Mouse (Mus musculus) embryonic facial prominence, embryonic 13.5 days (tissue): Measurements from ENCODE around the gene Gfpt2. TPM values are rescaled to one million over a fixed set of nuclear protein-coding genes. Genes with fewer than 3 reads are reported as not detected.

ENCODE experiments used
- ATAC-seq: fragments of 200-750 bp; cut with Nextera tagmentation; 2 replicates; pipeline ENCODE4 v1.8.0; 2017; ENCODE audit warnings: low read depth; ENCODE audit not compliant: insufficient number of reproducible peaks, insufficient read depth, low FRiP score, low TSS enrichment
- H3K27ac ChIP-seq: fragments of 300-500 bp; sonication (generic); 2 replicates; pipeline ENCODE4 v1.5.1; 2015; ENCODE audit warnings: moderate library complexity, mild to moderate bottlenecking, inconsistent platforms
- H3K27me3 ChIP-seq: fragments of 300-500 bp; sonication (generic); 2 replicates; pipeline ENCODE4 v1.6.1; 2015; ENCODE audit warnings: mild to moderate bottlenecking, inconsistent platforms
- H3K36me3 ChIP-seq: fragments of 300-500 bp; sonication (generic); 2 replicates; pipeline ENCODE4 v1.6.1; 2015; ENCODE audit warnings: mild to moderate bottlenecking, inconsistent platforms
- H3K4me1 ChIP-seq: fragments of 300-500 bp; sonication (generic); 2 replicates; pipeline ENCODE4 v1.6.1; 2015; ENCODE audit warnings: inconsistent platforms
- H3K4me2 ChIP-seq: fragments of 300-500 bp; sonication (generic); 2 replicates; pipeline ENCODE4 v1.6.1; 2015; ENCODE audit warnings: moderate library complexity, mild to moderate bottlenecking, inconsistent platforms
- H3K4me3 ChIP-seq: fragments of 300-500 bp; sonication (generic); 2 replicates; pipeline ENCODE4 v1.5.1; 2015; ENCODE audit warnings: mild to moderate bottlenecking, inconsistent platforms
- H3K9ac ChIP-seq: fragments of 300-500 bp; sonication (generic); 2 replicates; pipeline ENCODE4 v1.6.1; 2015; ENCODE audit warnings: mild to moderate bottlenecking, inconsistent platforms
- H3K9me3 ChIP-seq: fragments of 300-500 bp; sonication (generic); 2 replicates; pipeline ENCODE4 v1.6.1; 2016; ENCODE audit warnings: inconsistent platforms
- WGBS: fragments of 180-500 bp; shearing (Covaris S2); methylation state at CpG from one replicate; pipeline ENCODE4 v1.1.7; 2015; ENCODE audit warnings: mixed read lengths; 5-methylcytosine and 5-hydroxymethylcytosine counted together
- polyA plus RNA-seq: library from polyadenylated mRNA; unstranded; fragments of >200 nt; fragmentation: Nextera tagmentation; extraction: Ambion mirVana; gene quantifications from 2 replicates; pipeline ENCODE4 v1.2.1, GENCODE M21; 2015

Gfpt2 gene
- polyA plus RNA-seq, 1 experiment from 2014 or later, result 27.1 TPM

DNA sequence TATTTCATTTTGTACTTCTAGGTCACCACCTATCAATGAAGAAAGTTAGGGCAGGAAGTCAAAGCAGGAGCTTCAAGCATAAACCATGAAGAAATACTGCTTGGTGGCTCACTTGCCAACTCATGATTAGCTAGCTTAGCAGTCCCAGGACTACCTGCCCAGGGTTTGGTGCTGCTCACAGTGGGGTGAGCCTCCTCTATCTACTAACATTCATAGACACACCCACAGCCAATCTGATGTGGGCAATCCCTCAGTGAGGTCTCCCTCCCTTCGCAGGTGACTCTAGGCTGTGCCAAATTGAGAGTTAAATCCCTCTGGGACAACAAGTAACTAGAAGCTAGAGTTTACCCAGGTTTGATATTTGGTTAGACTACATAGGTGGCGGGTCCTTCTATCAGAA, 28.4 kb downstream of the Gfpt2 start:
- Histone ChIP-seq H3K4me1 (no peaks in the 10 kb centered on the region), H3K9ac (no peak overlapping the region), H3K27me3 (no peaks in the 10 kb centered on the region), H3K4me3 (no peak overlapping the region), H3K27ac (no peak overlapping the region), H3K9me3 (no peaks in the 10 kb centered on the region), H3K4me2 (no peak overlapping the region), H3K36me3 (peaks cover 68% of the 10 kb centered on the region)
- 82% methylated on average over 2 of the region's 2 CpGs for WGBS
- no peak for ATAC-seq

DNA sequence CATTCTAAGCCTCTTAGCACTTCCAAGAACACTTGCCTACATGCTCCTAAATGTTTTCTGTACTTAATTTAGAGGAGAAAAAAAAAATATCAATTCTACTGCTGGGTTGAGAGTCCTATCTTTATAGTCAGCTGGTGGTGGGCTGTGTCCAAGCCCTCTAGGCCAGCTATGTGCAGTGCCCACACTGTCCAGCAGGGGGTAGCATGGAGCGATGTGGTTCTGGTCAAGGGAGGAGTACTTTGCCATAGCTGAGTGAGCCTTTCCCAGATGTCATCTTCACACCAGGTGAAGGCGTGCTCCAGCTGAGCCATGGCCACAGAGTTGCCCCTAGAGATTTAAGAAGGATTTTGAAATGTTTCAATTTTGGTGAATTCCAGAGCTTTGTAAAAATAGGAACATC, 30.9 kb downstream of the Gfpt2 start:
- Histone ChIP-seq H3K4me1 (no peaks in the 10 kb centered on the region), H3K9me3 (no peaks in the 10 kb centered on the region), H3K9ac (no peak overlapping the region), H3K27me3 (no peaks in the 10 kb centered on the region), H3K36me3 (peaks cover 57% of the 10 kb centered on the region), H3K4me2 (no peak overlapping the region), H3K4me3 (no peak overlapping the region), H3K27ac (no peak overlapping the region)
- WGBS, result 42% methylated on average over 2 of the region's 2 CpGs
- no peak for ATAC-seq

DNA sequence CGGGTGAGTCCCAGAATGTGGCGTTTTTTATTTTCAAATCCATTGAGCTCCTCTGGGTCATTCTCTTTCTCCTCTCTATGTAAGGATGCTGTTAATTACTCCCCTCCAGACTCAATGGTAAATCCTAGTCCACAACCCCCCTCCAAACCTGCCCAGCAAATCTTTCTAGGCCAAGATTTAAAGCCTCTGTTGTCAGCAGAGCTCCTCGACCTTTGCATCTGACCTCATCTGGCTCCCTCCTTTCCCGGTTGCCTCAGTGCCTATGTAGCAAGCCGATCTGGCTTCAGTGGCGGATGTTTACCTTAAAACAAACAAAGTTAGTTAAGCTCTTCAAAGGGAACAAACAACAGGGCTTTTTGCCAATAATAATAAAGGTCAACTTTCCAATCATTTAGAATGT, 33.3 kb downstream of the Gfpt2 start:
- Histone ChIP-seq H3K4me3 (no peak overlapping the region), H3K36me3 (peaks cover 76% of the 10 kb centered on the region), H3K4me2 (no peak overlapping the region), H3K9ac (no peak overlapping the region), H3K27ac (no peak overlapping the region), H3K27me3 (no peaks in the 10 kb centered on the region), H3K4me1 (no peaks in the 10 kb centered on the region), H3K9me3 (no peaks in the 10 kb centered on the region)
- WGBS, result 39% methylated on average over 6 of the region's 6 CpGs
- no peak for ATAC-seq

DNA sequence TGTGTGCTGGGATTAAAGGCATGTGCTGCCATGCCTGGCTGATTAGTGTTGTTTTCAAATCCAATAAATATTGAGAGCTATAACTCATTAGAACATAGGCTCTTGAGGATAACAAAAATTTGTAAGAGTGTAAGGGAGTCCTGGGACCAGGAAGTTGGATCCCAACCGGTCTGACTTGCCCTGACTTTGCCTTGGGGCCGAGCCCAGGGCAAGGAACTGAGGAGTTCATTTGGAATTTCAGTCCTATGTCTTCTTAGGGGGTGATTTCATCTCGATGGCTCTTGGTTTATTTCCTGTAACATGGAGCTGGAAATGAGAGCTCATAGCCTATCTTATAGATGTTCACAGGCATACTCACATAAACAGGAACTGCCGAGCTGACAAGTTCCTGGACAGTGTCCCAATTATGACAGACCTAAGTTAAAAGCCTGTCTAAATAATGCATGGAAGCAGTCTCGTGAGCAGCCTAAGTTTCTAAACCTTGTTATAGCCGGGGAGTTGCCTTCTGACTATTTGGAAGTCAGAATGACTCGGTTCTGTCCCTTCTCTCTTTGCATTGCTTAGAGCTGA, 35.3 kb downstream of the Gfpt2 start:
- Histone ChIP-seq H3K9ac (no peak overlapping the region), H3K27ac (no peak overlapping the region), H3K4me1 (no peaks in the 10 kb centered on the region), H3K36me3 (peaks cover 76% of the 10 kb centered on the region), H3K9me3 (no peaks in the 10 kb centered on the region), H3K4me3 (no peak overlapping the region), H3K4me2 (no peak overlapping the region), H3K27me3 (no peaks in the 10 kb centered on the region)
- ATAC-seq, result no peak
- 82% methylated on average over 7 of the region's 7 CpGs for WGBS

DNA sequence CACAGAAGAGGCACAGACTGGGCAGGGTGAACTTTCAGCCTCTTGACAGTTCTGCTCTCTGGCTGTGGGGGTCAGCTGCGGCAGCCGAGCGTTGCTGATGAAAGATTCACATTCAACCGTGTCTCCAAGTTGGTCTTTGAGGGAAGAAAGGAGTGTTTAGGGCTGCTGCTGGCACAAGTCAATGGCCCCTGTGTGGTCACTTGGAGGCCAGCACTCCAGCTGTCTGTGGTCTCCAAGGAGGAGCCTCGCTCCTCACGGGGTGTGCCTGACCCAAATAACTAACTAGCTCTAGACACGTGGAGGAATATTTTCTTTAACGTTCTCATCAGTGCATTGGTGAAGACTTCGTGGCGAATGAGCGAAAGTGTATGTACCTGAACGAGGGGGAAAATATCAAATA, 38.0 kb downstream of the Gfpt2 start:
- Histone ChIP-seq H3K27me3 (no peaks in the 10 kb centered on the region), H3K9ac (no peak overlapping the region), H3K4me2 (no peak overlapping the region), H3K4me1 (no peaks in the 10 kb centered on the region), H3K36me3 (peaks cover 64% of the 10 kb centered on the region), H3K4me3 (no peak overlapping the region), H3K27ac (no peak overlapping the region), H3K9me3 (no peaks in the 10 kb centered on the region)
- ATAC-seq, result no peak
- 66% methylated on average over 12 of the region's 12 CpGs for WGBS

DNA sequence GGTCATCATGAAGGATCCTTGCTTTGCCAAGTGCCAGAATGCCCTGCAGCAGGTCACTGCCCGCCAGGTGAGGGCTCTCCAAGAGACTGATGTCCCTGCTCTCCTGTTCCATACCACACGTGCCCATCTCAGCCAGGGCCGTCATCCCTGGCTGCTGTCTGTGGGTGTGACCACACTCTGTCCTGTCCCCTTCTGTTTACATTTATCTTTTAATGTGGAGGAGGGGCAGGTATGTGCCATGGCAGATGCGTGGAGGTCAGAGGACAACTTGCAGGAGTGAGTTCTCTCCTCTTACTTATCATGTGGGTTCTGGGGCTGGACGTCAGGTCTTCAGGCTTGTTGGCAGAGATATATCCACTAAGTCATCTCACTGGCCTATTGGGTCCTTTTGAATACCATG, 39.0 kb downstream of the Gfpt2 start:
- Histone ChIP-seq H3K9ac (no peak overlapping the region), H3K4me2 (no peak overlapping the region), H3K36me3 (peaks cover 74% of the 10 kb centered on the region), H3K27me3 (no peaks in the 10 kb centered on the region), H3K4me1 (no peaks in the 10 kb centered on the region), H3K27ac (no peak overlapping the region), H3K9me3 (no peaks in the 10 kb centered on the region), H3K4me3 (no peak overlapping the region)
- no peak for ATAC-seq
- WGBS, result 85% methylated on average over 5 of the region's 5 CpGs

DNA sequence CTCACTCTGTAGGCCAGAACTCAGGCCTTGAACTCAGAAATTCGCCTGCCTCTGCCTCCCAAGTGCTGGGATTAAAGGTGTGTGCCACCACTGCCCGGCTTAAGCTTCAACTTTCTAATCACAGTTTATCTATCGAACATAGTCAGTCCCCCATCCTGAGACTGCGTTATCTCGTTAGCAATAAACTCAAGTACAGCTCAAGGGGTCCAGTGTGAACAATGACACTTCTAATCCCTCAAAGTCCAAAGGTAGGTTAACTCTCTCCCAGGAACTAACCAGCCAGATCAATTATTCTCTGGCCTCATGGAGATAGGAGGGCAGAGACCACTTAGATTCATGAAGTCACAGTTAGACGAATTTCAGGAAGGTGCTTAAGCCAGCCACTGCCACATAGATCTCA, 40.3 kb downstream of the Gfpt2 start:
- H3K4me2 ChIP-seq, result no peak overlapping the region
- H3K9me3 ChIP-seq, result no peaks in the 10 kb centered on the region
- H3K27ac ChIP-seq, result no peak overlapping the region
- no peaks in the 10 kb centered on the region for H3K27me3 ChIP-seq
- ATAC-seq, result no peak
- H3K4me3 ChIP-seq, result no peak overlapping the region
- no peak overlapping the region for H3K9ac ChIP-seq
- WGBS, result 93% methylated on average over 6 of the region's 6 CpGs
- no peaks in the 10 kb centered on the region for H3K4me1 ChIP-seq
- peaks cover 80% of the 10 kb centered on the region for H3K36me3 ChIP-seq

DNA sequence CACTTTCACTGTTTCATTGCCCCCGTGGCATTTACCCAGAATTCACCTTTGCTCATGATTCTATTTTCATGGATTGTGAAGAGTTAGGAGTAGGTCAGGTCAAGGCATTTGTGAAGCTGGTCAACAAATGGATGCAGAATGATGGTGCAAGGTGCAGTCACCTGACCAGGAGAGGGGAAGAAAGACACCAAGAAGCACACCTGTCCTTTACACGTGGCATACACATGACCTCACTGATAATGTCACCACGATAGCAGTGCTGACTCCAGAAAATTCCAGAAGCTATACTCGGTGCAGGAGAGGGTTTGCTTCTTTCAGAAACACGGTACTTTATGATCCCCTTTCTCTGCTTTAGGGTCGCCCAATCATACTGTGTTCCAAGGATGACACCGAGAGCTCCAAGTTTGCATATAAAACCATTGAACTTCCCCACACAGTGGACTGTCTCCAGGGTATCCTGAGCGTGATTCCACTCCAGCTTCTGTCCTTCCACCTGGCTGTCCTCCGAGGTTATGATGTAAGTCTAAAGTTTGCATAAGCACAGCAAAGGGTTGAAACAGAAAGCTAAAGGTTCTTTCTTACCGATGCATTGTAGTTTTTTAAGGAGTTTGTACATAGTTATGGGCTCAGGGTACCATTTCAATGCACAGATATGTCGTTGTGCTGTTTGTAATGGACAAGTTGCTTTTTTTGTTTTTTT, 41.4 kb downstream of the Gfpt2 start:
- no peak overlapping the region for H3K4me3 ChIP-seq
- no peaks in the 10 kb centered on the region for H3K27me3 ChIP-seq
- WGBS, result 92% methylated on average over 11 of the region's 11 CpGs
- no peaks in the 10 kb centered on the region for H3K4me1 ChIP-seq
- H3K4me2 ChIP-seq, result no peak overlapping the region
- H3K36me3 ChIP-seq, result peaks cover 70% of the 10 kb centered on the region
- H3K9me3 ChIP-seq, result no peaks in the 10 kb centered on the region
- no peak overlapping the region for H3K9ac ChIP-seq
- ATAC-seq, result no peak
- no peak overlapping the region for H3K27ac ChIP-seq

DNA sequence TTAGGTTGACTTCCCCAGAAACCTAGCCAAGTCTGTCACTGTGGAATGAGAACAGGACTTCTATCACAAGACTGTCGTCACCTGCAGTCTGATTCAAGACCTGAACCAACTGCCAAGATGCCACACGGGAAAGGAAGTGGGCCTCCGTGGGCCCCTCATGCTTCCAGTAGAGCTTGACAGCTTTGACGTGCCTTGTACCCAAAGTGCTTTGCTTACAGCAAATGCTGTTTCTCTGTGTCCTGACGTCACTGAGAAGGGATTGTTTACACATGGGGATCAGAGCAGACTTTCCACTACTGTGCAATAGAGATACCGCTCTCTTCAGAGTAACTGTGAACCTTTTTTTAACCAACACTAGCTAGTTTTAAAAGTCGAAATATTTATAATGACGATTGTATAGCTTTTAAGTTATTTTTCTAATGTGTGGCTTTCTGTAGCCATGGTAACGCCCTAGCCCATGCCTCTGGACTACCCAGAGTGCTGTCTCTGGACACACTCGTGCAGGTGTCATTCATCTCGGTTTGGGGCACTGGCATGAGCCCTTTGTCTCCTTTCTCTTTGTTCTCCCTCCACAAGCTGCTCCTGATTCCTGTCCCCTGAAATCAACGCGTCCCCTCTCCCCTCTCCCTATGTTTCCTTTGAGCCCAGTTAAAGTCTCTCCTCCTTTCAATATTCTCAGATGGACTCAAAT, 43.9 kb downstream of the Gfpt2 start:
- no peaks in the 10 kb centered on the region for H3K9me3 ChIP-seq
- H3K27ac ChIP-seq, result no peak overlapping the region
- no peak overlapping the region for H3K9ac ChIP-seq
- no peak overlapping the region for H3K4me2 ChIP-seq
- no peak for ATAC-seq
- H3K4me3 ChIP-seq, result no peak overlapping the region
- H3K27me3 ChIP-seq, result no peaks in the 10 kb centered on the region
- H3K36me3 ChIP-seq, result peaks cover 46% of the 10 kb centered on the region
- H3K4me1 ChIP-seq, result no peaks in the 10 kb centered on the region
- 64% methylated on average over 13 of the region's 13 CpGs for WGBS

DNA sequence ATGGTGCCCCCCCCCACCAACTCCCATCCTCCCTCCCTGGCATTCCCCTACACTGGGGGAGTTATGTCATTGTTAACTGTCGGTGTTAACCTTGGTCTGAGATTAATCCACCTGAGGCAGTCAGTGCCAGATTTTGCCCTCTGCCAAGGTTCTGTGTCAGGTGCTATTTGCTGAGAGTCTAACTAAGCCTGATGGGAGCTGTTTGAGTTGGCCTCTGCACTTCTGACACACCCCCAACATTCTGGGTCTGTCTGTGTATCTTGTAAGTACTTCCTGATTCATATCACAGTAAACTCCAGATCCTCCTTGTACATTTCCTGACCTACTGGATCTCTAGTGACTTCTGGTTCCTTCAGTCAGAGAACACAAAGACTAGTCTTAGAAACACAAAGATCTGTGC, 46.7 kb downstream of the Gfpt2 start:
- Histone ChIP-seq H3K4me1 (no peaks in the 10 kb centered on the region), H3K27ac (no peak overlapping the region), H3K9me3 (no peaks in the 10 kb centered on the region), H3K4me3 (no peak overlapping the region), H3K4me2 (no peak overlapping the region), H3K36me3 (peaks cover 18% of the 10 kb centered on the region), H3K9ac (no peak overlapping the region), H3K27me3 (no peaks in the 10 kb centered on the region)
- no peak for ATAC-seq
- 67% methylated on average over 1 of the region's 1 CpGs for WGBS

DNA sequence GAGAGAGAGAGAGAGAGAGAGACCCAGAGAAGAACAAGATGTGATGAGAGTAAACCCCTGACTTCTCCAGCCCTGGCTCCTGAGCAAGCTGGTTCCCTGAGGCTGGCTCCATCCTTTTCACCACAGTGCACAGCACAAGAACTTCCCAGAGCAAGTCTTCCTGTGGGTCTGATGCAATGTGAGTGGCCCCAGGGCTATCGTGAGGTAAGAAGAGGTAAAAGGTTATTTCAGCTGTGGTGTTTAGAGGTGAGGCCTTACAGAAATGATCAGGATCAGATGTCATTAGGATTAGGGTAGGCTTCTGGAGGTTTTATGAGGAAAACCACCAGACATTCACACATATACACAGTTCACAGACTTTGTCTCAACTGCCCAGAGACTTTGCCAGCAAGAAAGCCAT, 47.9 kb downstream of the Gfpt2 start:
- H3K4me3 ChIP-seq, result no peak overlapping the region
- H3K36me3 ChIP-seq, result peaks cover 17% of the 10 kb centered on the region
- H3K27ac ChIP-seq, result no peak overlapping the region
- no peak overlapping the region for H3K4me2 ChIP-seq
- H3K9ac ChIP-seq, result no peak overlapping the region
- ATAC-seq, result no peak
- H3K9me3 ChIP-seq, result no peaks in the 10 kb centered on the region
- H3K4me1 ChIP-seq, result no peaks in the 10 kb centered on the region; the same call in 1 of the 2 replicates
- 52% methylated on average over 1 of the region's 1 CpGs for WGBS
- no peaks in the 10 kb centered on the region for H3K27me3 ChIP-seq

DNA sequence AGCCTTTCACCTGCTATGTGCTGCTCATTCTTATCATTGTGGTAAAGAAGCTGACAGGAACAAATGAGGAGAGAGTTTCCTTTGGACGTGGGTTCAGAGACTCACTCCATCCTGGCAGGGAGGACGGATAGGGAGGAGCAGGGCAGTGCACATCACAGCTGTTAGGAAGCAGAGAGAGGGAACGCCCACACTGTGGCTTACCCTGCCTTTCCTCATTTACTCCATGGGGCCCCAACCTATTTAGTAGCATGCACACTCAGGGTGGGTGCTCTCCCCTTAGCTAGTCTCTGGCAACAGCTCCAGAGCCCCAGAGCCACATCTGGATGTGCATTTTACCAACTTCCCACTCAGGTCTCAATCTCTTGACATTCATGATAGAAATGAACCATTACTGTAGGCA, 48.7 kb downstream of the Gfpt2 start:
- Histone ChIP-seq H3K4me3 (no peak overlapping the region), H3K36me3 (peaks cover 10% of the 10 kb centered on the region), H3K4me2 (no peak overlapping the region), H3K9me3 (no peaks in the 10 kb centered on the region), H3K27ac (no peak overlapping the region), H3K4me1 (peaks cover 5% of the 10 kb centered on the region), H3K27me3 (no peaks in the 10 kb centered on the region), H3K9ac (no peak overlapping the region)
- ATAC-seq, result no peak
- 56% methylated on average over 3 of the region's 3 CpGs for WGBS
